Mouse (Mus musculus) heart, postnatal 14 days (tissue): ENCODE data around the gene Defb22. TPM values are rescaled to one million over a fixed set of nuclear protein-coding genes. Genes with fewer than 3 reads are reported as not detected.

Experiments
- DNase-seq, 2 experiments: peaks; one replicate each; pipeline ENCODE4 v3.0.0; 2021 to 2022
- intact Hi-C: fragments of 180-260 bp; cut with DNase I; formaldehyde crosslinking; loops from one replicate; pipeline ENCODE4 v1.15.1; 2025
- long read RNA-seq, 2 experiments: library from polyadenylated mRNA; stranded (forward); transcript quantifications; one replicate each; pipeline ENCODE4 v2.0.0; 2021
- total RNA-seq, 2 experiments: library from RNA; stranded (reverse); gene quantifications; 2 replicates each; pipeline ENCODE4 v1.2.3; 2021

Gene Defb22
- not detected for total RNA-seq
- long read RNA-seq, experiment 1: 0 reads
- long read RNA-seq, experiment 2: 0 reads

- DNase-seq: no peak
- intact Hi-C loops: no loop called here
Measured at GRCm38 (mm10) chr2:152490038-152490437, at the start of gene Defb22. TSS of gene Defb22 (minus strand) at chr2:152490138.

GRCm38 (mm10) chr2:152517981-152518380 is 28.0 kb upstream of the Defb22 start, which contains the start of gene Defb28:
TSS of gene Defb28 (plus strand) at chr2:152518255.
- intact Hi-C loops: no loop called here
- no peak for DNase-seq

- DNase-seq: no peak
Measured at GRCm38 (mm10) chr2:152516084-152516483, 26.1 kb upstream of the Defb22 start.

GRCm38 (mm10) chr2:152511592-152511991 is 21.7 kb upstream of the Defb22 start, which contains the start of gene Defb26:
TSS of gene Defb26 (minus strand) at chr2:152511692.
- intact Hi-C loops: no loop called here
- DNase-seq: no peak

More at GRCm38 (mm10) chr2:152516084-152516483, 26.1 kb upstream of the Defb22 start:
- intact Hi-C loops: no loop called here

DNA sequence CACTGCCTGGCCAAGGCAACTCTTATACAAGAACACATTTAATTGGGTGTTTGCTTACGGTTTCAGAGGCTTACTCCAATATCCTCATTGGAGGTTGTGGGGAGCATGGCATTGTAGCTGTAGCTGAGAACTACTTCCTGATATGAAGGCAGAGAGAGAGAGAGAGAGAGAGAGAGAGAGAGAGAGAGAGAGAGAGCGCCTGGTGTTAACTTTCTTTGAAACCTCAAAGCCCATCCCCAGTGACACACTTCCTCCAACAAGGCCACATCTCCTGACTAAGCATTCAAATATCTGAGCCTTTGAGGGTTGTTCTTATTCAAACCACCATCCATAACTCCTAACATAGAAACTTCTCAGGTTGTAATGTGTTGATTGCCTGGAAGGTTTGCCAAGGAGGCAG is 14.0 kb upstream of the Defb22 start:
- DNase-seq: no peak
- intact Hi-C loops: no loop called here

GRCm38 (mm10) chr2:152500863-152501229 is 10.9 kb upstream of the Defb22 start:
- intact Hi-C loops: no loop called here
- no peak for DNase-seq

- no peak for DNase-seq
- intact Hi-C loops: no loop called here
Measured at GRCm38 (mm10) chr2:152500204-152500862, 10.4 kb upstream of the Defb22 start.

DNA sequence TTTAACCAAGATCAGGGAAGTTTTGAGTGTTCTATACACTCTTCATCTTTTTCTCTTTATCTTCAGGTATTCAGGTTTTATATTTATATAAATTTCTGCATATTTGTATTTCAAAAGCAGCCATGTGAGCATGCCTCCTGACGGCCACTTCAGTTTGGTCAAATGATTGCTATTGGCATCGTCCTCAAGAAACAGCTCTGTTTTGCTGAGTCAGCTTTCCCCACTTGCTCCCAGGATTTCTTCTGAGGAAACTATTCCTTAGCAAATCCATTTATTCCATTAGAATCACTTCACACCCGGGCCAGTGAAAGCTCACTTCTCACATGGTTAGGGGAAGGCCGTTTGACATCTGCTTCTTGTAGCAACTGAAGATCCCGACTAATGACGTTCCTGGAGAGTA is 8.1 kb upstream of the Defb22 start:
- no peak for DNase-seq
- intact Hi-C loops: no loop called here

GRCm38 (mm10) chr2:152493151-152493550 is 3.2 kb upstream of the Defb22 start:
- intact Hi-C loops: no loop called here

GRCm38 (mm10) chr2:152487024-152487423 is 2.9 kb downstream of the Defb22 start:
- intact Hi-C loops: no loop called here

More at GRCm38 (mm10) chr2:152493151-152493550, 3.2 kb upstream of the Defb22 start:
- DNase-seq: no peak

GRCm38 (mm10) chr2:152481726-152482125 is 8.2 kb downstream of the Defb22 start:
- no peak for DNase-seq
- intact Hi-C loops: no loop called here

More at GRCm38 (mm10) chr2:152487024-152487423, 2.9 kb downstream of the Defb22 start:
- no peak for DNase-seq

- intact Hi-C loops: no loop called here
Measured at GRCm38 (mm10) chr2:152480881-152481280, 9.1 kb downstream of the Defb22 start.

GRCm38 (mm10) chr2:152476763-152477162 is 13.2 kb downstream of the Defb22 start, which contains the start of gene Defb20:
TSS of gene Defb20 (plus strand) at chr2:152477063.
- intact Hi-C loops: no loop called here
- DNase-seq: no peak

More at GRCm38 (mm10) chr2:152480881-152481280, 9.1 kb downstream of the Defb22 start:
- no peak for DNase-seq

DNA sequence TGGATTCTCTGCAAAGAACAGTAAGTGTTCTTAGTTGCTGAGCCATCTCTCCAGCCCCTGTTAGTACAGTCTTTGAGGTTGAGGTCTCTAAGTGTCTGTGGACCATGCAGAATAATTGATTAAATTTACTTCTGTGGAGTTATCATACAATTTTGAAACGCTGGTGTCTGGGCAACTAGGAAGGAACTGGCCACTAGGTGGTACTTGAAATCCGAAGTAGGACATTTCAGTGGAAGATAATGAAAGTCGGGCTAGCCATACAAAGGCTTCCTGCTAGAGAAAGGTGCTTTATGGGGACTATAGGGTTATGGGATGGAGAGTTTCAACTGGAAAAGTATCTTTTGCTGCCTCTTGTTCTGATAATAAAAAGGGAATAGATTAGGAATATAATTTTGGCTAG is 17.5 kb downstream of the Defb22 start:
- DNase-seq: no peak
- intact Hi-C loops: loop anchor here (5.0 kb wide), 1 partner anchor 70 kb away; the partner anchor contains the start of gene Defb29

- peak; percentile 15 to 56 for DNase-seq
- intact Hi-C loops: loop anchor here (5.0 kb wide), 1 partner anchor 71 kb away; the partner anchor contains the start of gene Defb29
Measured at GRCm38 (mm10) chr2:152470973-152471372, 19.0 kb downstream of the Defb22 start.

- no peak for DNase-seq
- intact Hi-C loops: no loop called here
Measured at GRCm38 (mm10) chr2:152464570-152465150, 25.3 kb downstream of the Defb22 start, which contains the start of gene Defb23. TSS of gene Defb23 (minus strand) at chr2:152464620.

DNA sequence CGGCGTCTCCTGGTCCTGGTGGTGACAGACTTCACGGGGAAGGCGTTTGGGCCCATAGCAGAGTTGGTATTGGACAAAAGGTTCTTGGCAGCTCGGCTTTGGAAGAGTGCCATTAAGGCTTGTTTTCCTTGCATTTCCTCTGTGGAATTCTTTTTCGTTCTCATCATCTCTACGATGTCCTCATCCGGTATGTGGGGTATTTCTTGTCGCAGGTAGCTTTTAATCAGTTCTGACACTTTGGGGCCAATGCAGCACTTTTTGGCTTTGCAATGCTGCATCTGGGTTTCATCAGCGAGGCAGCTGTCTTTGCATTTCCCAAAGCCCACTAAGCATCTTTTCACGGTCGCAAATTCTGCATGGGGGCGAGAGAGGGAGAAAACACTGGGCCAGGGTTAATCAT is 30.7 kb downstream of the Defb22 start:
- intact Hi-C loops: loop anchor here (10.0 kb wide), 1 partner anchor 206 kb away; the partner anchor contains the start of gene H13
- no peak for DNase-seq

DNA sequence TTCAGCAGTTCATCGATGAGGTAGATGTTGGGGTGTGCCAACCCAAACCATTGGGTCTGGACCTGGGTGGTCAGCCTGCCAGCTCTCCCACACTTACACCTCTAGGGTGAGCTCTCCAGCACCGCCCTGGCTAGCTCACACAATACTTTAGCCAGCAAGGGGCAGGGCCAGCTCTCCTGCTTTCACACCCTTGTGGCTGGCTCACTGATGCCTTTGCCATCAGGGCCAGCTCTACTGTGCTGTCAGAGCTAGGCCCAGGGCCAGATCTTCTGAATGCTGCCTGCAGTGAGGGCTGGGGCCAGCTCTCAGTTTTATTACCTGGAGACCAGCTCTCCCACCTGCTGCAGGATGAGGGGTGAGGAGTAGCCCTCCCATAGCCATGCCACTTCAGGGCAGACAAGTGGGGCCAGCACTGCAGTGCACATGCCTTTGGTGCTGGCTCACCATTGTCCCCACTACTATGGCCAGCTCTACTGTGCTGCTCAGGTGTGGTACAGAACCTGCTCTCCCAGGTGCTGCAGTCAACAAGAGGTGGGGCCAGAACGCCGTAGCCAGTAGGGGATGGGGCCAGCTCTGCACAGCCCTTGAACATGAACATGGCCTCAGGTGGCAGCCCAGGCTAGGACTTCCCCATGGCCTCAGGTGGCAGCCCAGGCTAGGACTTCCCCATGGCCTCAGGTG is 37.7 kb downstream of the Defb22 start:
- intact Hi-C loops: loop anchor here (5.0 to 10.0 kb wide), 2 partner anchors 90 to 213 kb away; partner anchors contain the start of genes Defb29 and H13
- peak; percentile 33 to 64 for DNase-seq

- intact Hi-C loops: loop anchor here (5.0 to 10.0 kb wide), 2 partner anchors 92 to 215 kb away; partner anchors contain the start of genes Defb29 and H13
- DNase-seq: peak; percentile 51 to 74
Measured at GRCm38 (mm10) chr2:152450241-152450640, 39.7 kb downstream of the Defb22 start.

DNA sequence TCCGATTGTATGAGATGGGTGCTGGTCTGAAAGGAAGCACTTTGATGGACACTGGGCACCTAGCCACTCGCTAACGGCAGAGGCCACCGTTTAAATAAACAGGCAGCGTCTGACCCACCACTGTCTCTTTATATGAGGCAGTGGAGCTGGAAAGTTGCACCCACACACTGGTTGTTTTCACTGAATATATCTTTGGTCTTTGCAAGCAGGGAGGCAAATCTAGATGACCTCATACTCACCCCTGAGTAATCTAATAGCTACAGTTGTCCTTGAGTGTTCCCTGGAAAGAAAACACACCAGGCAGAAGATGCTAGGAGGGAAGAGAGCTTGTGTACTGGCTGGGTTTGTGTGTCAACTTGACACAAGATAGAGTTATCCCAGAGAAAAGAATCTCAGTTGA is 42.5 kb downstream of the Defb22 start:
- no peak for DNase-seq
- intact Hi-C loops: no loop called here

- DNase-seq: no peak
- intact Hi-C loops: no loop called here
Measured at GRCm38 (mm10) chr2:152446642-152447041, 43.3 kb downstream of the Defb22 start.
